Mouse (Mus musculus): ENCODE data around the gene Rorb.

- TF ChIP-seq CTCF (IDR thresholded peaks at IDR 0.05; ENCODE audit: low read depth) (no peak), EP300 (IDR thresholded peaks at IDR 0.05; ENCODE audit: low read depth) (no peak)
Measured at GRCm38 (mm10) chr19:18997711-18998110, 113.3 kb downstream of the Rorb start.
